Mouse (Mus musculus) CD4-positive, CD25-positive, alpha-beta regulatory T cell, adult 2 months (primary cell): ENCODE measurements around the gene Krtcap2.
"Not testable (repeated sequence)": the region's sequence is repeated elsewhere in the genome, so short reads cannot be mapped to it uniquely, and the experiment has no call there.

Source experiments
- DNase-seq: peaks from one replicate; pipeline ENCODE4 v3.0.0-alpha.2; 2012; ENCODE audit warnings: low read depth, low spot score

Gene Krtcap2

GRCm38 (mm10) chr3:89245688-89246171, at the start of gene Krtcap2:
Krtcap2 (plus strand) TSS chr3:89245966.
- peak; percentile 80 for DNase-seq

GRCm38 (mm10) chr3:89195979-89196877, 49.5 kb upstream of the Krtcap2 start:
- peak; percentile 96 for DNase-seq

GRCm38 (mm10) chr3:89199839-89200238, 45.9 kb upstream of the Krtcap2 start:
- no peak for DNase-seq

- peak; percentile 94 for DNase-seq
Measured at GRCm38 (mm10) chr3:89202253-89203141, 43.3 kb upstream of the Krtcap2 start, which contains the start of gene Gba. Gba (plus strand) TSS chr3:89202928.

- DNase-seq: no peak
Measured at GRCm38 (mm10) chr3:89203142-89203514, 42.6 kb upstream of the Krtcap2 start.

- DNase-seq: no peak
Measured at GRCm38 (mm10) chr3:89206079-89206478, 39.7 kb upstream of the Krtcap2 start.

- no peak for DNase-seq
Measured at GRCm38 (mm10) chr3:89206695-89207094, 39.1 kb upstream of the Krtcap2 start.

GRCm38 (mm10) chr3:89208075-89208657, 37.6 kb upstream of the Krtcap2 start:
- DNase-seq: no peak

- no peak for DNase-seq
Measured at GRCm38 (mm10) chr3:89208736-89209135, 37.0 kb upstream of the Krtcap2 start.

GRCm38 (mm10) chr3:89209731-89210130, 36.0 kb upstream of the Krtcap2 start:
- DNase-seq: no peak

GRCm38 (mm10) chr3:89210162-89210561, 35.6 kb upstream of the Krtcap2 start:
- DNase-seq: no peak

- DNase-seq: no peak
Measured at GRCm38 (mm10) chr3:89210731-89211130, 35.0 kb upstream of the Krtcap2 start.

- DNase-seq: peak; percentile 96
Measured at GRCm38 (mm10) chr3:89213803-89214530, 31.8 kb upstream of the Krtcap2 start.

- peak; percentile 76 for DNase-seq
Measured at GRCm38 (mm10) chr3:89214681-89215411, 30.9 kb upstream of the Krtcap2 start, which contains the start of gene Thbs3. Thbs3 (plus strand) TSS chr3:89215180.

- DNase-seq: peak; percentile 95
Measured at GRCm38 (mm10) chr3:89215853-89216252, 29.9 kb upstream of the Krtcap2 start.

GRCm38 (mm10) chr3:89216407-89216806, 29.4 kb upstream of the Krtcap2 start:
- DNase-seq: not testable (repeated sequence)

GRCm38 (mm10) chr3:89218271-89218670, 27.5 kb upstream of the Krtcap2 start:
- DNase-seq: no peak

- no peak for DNase-seq
Measured at GRCm38 (mm10) chr3:89219546-89219945, 26.2 kb upstream of the Krtcap2 start.

- no peak for DNase-seq
Measured at GRCm38 (mm10) chr3:89221167-89221566, 24.6 kb upstream of the Krtcap2 start.

- no peak for DNase-seq
Measured at GRCm38 (mm10) chr3:89224796-89225195, 21.0 kb upstream of the Krtcap2 start.
